Mouse (Mus musculus) heart, postnatal 14 days (tissue): ENCODE measurements around the gene Acbd6. TPM values are rescaled to one million over a fixed set of nuclear protein-coding genes. Genes with fewer than 3 reads are reported as not detected.

Experiments used
- DNase-seq, 2 experiments: peaks; one replicate each; pipeline ENCODE4 v3.0.0; 2021 to 2022
- intact Hi-C: fragments of 180-260 bp; cut with DNase I; formaldehyde crosslinking; loops from one replicate; pipeline ENCODE4 v1.15.1; 2025
- total RNA-seq, 2 experiments: library from RNA; stranded (reverse); gene quantifications; 2 replicates each; pipeline ENCODE4 v1.2.3; 2021

Gene Acbd6
- total RNA-seq, 2 experiments from 2014 or later = 46.4 to 50.3 TPM

GRCm38 (mm10) chr1:155636648-155637047 is 78.7 kb downstream of the Acbd6 start:
- DNase-seq = no peak
- intact Hi-C loops = no loop called here

GRCm38 (mm10) chr1:155645816-155646215 is 87.9 kb downstream of the Acbd6 start:
- intact Hi-C loops = no loop called here
- DNase-seq = no peak

GRCm38 (mm10) chr1:155646345-155647307 is 88.7 kb downstream of the Acbd6 start:
- intact Hi-C loops = no loop called here
- DNase-seq = no peak

- intact Hi-C loops = no loop called here
- DNase-seq = peak in 1 of 2 experiments; percentile 20
Measured at GRCm38 (mm10) chr1:155650121-155650846, 92.4 kb downstream of the Acbd6 start.

GRCm38 (mm10) chr1:155654961-155655360 is 97.0 kb downstream of the Acbd6 start:
- DNase-seq = no peak
- intact Hi-C loops = no loop called here

GRCm38 (mm10) chr1:155656321-155656720 is 98.4 kb downstream of the Acbd6 start:
- intact Hi-C loops = no loop called here
- no peak for DNase-seq

GRCm38 (mm10) chr1:155663994-155664393 is 106.1 kb downstream of the Acbd6 start:
- intact Hi-C loops = no loop called here
- DNase-seq = no peak

GRCm38 (mm10) chr1:155675570-155675969 is 117.7 kb downstream of the Acbd6 start:
- intact Hi-C loops = no loop called here
- no peak for DNase-seq

- intact Hi-C loops = no loop called here
- DNase-seq = no peak
Measured at GRCm38 (mm10) chr1:155681116-155681799, 123.3 kb downstream of the Acbd6 start.

GRCm38 (mm10) chr1:155686816-155687215 is 128.9 kb downstream of the Acbd6 start:
- intact Hi-C loops = no loop called here
- DNase-seq = peak in 1 of 2 experiments; percentile 10

GRCm38 (mm10) chr1:155689141-155689540 is 131.2 kb downstream of the Acbd6 start:
- intact Hi-C loops = no loop called here
- DNase-seq = no peak

- intact Hi-C loops = no loop called here
- DNase-seq = no peak
Measured at GRCm38 (mm10) chr1:155689558-155689957, 131.6 kb downstream of the Acbd6 start.

- intact Hi-C loops = no loop called here
- DNase-seq = no peak
Measured at GRCm38 (mm10) chr1:155692230-155692629, 134.3 kb downstream of the Acbd6 start.

- DNase-seq = no peak
- intact Hi-C loops = no loop called here
Measured at GRCm38 (mm10) chr1:155693026-155693425, 135.1 kb downstream of the Acbd6 start.

GRCm38 (mm10) chr1:155693443-155693842 is 135.5 kb downstream of the Acbd6 start:
- intact Hi-C loops = no loop called here
- DNase-seq = no peak

- no peak for DNase-seq
Measured at GRCm38 (mm10) chr1:155698373-155699159, 140.6 kb downstream of the Acbd6 start.

GRCm38 (mm10) chr1:155700886-155701285 is 143.0 kb downstream of the Acbd6 start:
- peak; percentile 23 to 28 for DNase-seq

More at GRCm38 (mm10) chr1:155698373-155699159, 140.6 kb downstream of the Acbd6 start:
- intact Hi-C loops = no loop called here

GRCm38 (mm10) chr1:155703191-155703680 is 145.3 kb downstream of the Acbd6 start:
- DNase-seq = no peak

More at GRCm38 (mm10) chr1:155700886-155701285, 143.0 kb downstream of the Acbd6 start:
- intact Hi-C loops = no loop called here

GRCm38 (mm10) chr1:155704182-155704581 is 146.3 kb downstream of the Acbd6 start:
- intact Hi-C loops = no loop called here

More at GRCm38 (mm10) chr1:155703191-155703680, 145.3 kb downstream of the Acbd6 start:
- intact Hi-C loops = no loop called here

GRCm38 (mm10) chr1:155713306-155713705 is 155.4 kb downstream of the Acbd6 start:
- DNase-seq = peak in 1 of 2 experiments; percentile 14
- intact Hi-C loops = no loop called here

More at GRCm38 (mm10) chr1:155704182-155704581, 146.3 kb downstream of the Acbd6 start:
- DNase-seq = no peak
